Mouse (Mus musculus): Measurements from ENCODE around the gene Col26a1.

GRCm38 (mm10) chr5:136929073-136929472 lies 46.1 kb upstream of the Col26a1 start:
- no peak for TF ChIP-seq POLR2A (IDR thresholded peaks at IDR 0.05; ENCODE audit: low read depth, low read length)
- no peak for TF ChIP-seq EP300 (IDR thresholded peaks at IDR 0.05; ENCODE audit: low read length)
- no peak for TF ChIP-seq KAT2A (IDR thresholded peaks at IDR 0.05; ENCODE audit: insufficient replicate concordance, low read length)
- TF ChIP-seq IRF4 (IDR thresholded peaks at IDR 0.05; ENCODE audit: low read depth, low read length): no peak
- peak; percentile 94 to 99 for TF ChIP-seq CTCF (conservative IDR thresholded peaks at IDR 0.05 in 1 of 2, IDR thresholded peaks at IDR 0.05 in 1 of 2; ENCODE audit: low read depth in 2 of 2, low read length in 2 of 2)
- TF ChIP-seq SIN3A (IDR thresholded peaks at IDR 0.05; ENCODE audit: low read length): no peak
- no peak for TF ChIP-seq E2F4 (IDR thresholded peaks at IDR 0.05; ENCODE audit: insufficient replicate concordance, low read depth, low read length)
- no peak for TF ChIP-seq MEF2A (IDR thresholded peaks at IDR 0.05; ENCODE audit: borderline replicate concordance, low read depth, low read length)
- peak; percentile 51 for TF ChIP-seq ZC3H11A (IDR thresholded peaks at IDR 0.05; ENCODE audit: low read depth, low read length)
